Mouse (Mus musculus) inflammation-experienced regulatory T-cells, adult 6 months (primary cell): ENCODE results near the gene Rbm26. TPM values are rescaled to one million over a fixed set of nuclear protein-coding genes. Genes with fewer than 3 reads are reported as not detected.

Source experiments
- ATAC-seq: one replicate; pipeline ENCODE4 v1.8.0; 2017
- polyA plus RNA-seq, 3 experiments: library from polyadenylated mRNA; unstranded; fragments of 100-300 nt; shearing (Covaris generic); gene quantifications; one replicate each; pipeline ENCODE4 v1.2.1; 2017

Rbm26 gene
- polyA plus RNA-seq, 3 experiments from 2014 or later: 31.0 to 58.2 (median 49.4) TPM

DNA sequence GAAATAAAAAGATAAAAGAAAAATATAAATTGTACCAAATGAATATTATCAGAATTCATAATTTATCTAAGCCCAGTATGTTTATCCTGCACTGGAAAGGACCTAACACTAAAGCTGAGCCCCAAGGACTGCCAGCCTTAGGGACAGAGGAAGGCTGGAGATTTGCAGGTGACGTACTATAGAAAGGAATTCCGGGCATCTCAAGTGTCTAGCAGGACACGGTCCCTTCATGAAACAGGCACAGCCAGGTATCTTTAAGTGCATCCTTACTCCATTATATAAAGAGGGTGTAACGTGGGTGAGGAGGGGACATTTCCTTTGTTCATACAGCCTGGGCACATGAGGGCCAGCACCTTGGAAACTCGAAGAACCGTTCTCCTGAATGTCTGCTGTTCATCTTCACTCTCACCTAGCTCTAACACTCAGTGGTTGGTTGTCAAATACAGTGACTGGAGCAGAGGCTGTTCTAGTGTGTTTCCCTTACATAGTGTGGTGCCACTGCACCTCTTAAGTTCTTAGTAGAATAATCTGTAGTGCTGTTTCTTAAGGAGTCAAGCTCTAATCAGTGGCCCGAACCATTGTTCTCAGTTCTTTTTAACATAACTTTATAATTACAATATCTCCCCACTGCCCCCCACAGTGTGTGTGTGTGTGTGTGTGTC, 91.7 kb downstream of the Rbm26 start:
- no peak for ATAC-seq

DNA sequence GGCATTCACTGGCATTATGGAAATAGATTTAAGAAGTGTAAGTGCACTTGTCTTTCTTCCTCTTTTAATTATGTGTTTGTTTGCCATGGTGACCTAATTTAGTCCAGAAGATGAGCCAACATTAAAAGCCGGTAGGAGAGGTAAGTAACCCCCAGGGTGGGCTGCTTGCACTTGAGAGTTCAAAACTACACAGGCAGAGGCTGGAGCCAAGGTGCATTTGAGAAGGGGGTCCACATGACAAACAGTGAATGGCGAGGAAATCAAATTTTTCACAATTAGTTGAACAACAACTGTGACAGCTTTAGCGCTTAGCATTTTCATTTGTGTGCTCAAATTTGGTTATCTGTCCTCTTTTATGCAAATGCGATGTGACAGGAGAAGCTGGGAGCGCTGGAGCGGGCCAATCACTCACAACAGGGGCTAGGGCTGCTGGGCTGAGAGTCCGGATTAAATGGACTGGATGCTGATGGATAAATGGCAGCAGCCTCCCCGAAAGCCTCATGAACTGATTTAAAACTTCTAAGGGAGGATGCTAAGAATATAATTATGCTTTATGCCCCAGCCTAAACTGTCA, 92.3 kb downstream of the Rbm26 start:
- ATAC-seq: no peak

DNA sequence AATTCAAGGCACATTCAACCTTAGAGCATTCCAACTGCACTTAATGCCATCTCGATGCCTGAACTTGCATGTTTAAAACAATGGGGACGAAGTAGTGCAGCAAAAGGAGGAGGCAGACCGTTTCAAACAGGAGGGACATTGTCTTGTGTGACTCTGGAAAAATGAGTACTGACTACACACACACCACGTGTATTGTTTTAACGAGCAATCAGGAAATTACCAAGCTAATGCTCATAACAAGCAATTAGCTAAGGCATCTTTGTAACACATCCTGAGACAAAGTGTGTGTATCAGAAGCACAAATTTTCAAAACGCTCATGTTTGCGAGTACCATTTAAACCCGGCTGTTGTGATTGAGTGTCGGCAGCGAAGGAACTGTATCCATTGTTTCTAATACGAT, 93.0 kb downstream of the Rbm26 start:
- ATAC-seq: no peak

GRCm38 (mm10) chr14:105074776-105075175, 102.4 kb downstream of the Rbm26 start:
- ATAC-seq: no peak

- no peak for ATAC-seq
These were observed 102.8 kb downstream of the Rbm26 start for GRCm38 (mm10) chr14:105074376-105074775.

DNA sequence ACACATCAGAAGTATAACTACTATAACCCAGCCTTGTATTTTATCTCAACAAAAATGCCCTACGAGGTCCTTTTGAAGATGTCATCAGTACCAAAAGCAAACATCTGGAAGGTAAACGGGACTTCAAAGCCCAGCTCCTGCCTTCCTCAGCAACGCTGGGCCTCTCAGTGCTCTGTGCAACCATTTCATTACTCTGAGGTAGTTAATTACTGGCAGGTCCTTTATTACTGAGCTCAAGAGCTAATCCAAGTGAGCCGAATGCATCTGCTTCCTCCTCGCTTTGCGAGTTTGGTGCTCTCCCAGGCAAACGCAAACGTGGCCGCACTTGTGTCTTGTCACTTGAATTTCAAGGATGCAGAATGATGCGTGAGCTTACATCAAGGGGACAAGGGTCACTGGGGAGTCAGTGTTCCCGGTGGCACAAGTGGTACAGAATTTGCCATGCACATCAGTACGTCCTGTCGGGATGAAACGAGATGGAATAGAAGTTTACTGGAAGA, 106.1 kb downstream of the Rbm26 start:
- ATAC-seq: no peak

DNA sequence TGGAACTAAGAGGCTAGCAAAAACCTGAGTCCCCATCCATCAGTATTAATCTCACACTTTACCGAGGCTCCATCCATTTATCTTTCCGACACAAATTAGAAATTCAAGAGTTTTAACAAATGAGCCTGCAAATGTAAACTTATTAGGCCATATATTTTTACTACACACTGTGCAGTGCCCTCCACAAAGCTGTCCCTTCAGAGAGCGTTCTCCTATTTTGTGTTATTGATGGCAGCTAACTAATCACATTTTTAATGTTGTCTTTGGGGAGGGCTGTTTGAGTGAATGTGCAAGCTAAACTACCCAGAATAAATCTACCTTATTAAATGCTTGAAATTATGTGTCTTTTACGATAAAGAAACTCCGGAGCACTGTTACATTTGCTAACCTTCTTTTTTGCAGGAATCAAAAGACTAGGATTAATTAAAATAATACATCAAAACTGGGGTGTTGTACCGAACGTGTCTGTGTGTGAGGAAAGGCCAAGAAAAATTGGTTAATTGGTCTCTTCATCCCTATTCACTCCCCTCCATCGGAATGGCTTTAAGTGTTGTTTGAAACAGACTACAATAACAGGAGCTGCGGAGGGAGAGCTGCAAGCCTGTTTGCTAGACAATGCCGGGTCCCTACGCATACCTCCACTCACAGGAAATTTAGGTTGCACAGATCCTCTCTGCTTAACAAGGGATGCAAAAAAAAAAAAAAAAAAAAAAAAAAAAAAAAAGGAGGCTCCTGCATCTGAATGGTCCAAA, 106.7 kb downstream of the Rbm26 start:
- no peak for ATAC-seq

DNA sequence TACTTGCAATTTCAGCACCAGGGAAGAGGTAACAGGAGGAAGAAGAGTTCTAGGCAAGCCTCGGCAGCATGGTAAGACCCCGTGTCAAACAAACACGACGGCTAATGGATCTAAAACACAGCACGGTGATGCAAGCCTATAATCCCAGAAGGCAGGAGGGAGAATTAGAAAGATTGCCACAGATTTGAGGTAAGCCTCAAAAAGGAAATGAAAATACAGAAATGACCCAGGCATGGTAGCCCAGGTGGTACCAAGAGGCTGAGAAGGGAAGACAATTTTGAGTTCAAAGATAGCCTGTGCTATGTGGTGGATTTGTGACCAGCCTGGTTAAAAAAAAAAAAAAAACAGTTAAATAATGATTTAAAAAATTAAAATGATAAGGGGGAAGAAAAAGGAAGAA, 109.1 kb downstream of the Rbm26 start:
- no peak for ATAC-seq

DNA sequence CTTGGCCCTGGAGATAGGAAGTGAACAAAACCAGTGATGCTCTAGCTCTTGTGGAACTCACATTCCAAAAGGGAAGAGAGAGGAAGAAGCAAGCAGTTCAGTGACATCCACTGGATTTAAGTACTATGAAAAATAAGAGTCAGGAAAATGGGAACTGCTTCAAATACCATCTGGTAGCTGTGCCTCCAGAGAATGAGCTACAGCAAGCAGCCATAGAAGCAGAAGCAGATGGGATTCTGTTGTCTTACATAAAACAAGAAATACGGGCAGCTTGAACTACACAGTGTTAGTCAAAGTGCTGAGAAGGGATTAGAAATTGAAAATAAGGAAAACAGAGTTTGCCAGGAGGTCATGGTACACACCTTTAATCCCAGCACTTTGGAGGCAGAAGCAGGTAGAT, 112.9 kb downstream of the Rbm26 start:
- ATAC-seq: no peak

DNA sequence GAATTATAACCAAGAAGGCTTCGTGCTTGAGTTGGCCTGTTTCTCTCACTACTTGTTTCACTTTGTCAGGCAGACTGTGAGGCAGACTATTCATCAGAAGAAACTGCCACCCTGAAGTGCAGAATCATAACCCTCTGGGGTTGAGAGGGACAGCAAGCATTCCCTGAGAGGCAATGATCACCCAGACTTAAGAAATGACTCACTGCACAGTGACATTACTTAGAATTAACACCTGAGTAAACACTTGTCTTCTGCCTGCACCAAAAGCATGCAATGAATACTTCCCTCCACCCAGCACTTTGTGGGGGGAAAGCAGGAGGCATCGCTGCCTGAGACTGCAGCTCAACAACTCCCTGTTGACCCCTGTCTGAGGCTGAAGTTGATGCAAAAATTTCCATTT, 115.9 kb downstream of the Rbm26 start:
- ATAC-seq: no peak

DNA sequence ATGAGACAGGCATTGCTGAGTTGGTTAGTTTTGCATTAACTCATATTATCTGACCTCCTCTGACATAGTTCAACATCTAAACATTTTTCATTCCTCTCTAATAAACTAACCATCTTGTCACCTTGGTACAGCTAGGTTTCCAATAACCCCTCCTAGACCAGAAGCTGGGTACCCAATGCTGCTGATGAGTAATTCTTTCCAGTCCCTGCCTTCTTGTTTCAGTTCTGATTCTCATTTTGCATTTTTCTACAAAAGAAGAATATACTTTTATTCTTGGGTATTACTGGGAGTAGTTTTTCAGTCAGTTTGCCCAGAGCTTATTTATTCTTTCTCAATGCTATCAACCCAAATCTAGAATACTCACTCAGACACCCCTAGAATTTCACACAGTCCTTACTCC, 119.2 kb downstream of the Rbm26 start:
- no peak for ATAC-seq

Other genes with a start within 250 kb of the Rbm26 start
- gene Ndfip2, start 81.2 kb upstream of the Rbm26 start, polyA plus RNA-seq: 10 to 100 TPM; 40.2 to 58.3 (median 41.3) TPM